Mouse (Mus musculus) CH12.LX (cell line): ENCODE measurements around the gene Lgals4.

Experiments used
- JUND ChIP-seq: conservative IDR thresholded peaks from 2 replicates; pipeline ENCODE4 v1.6.1; 2011; ENCODE audit warnings: low read depth, low read length, improper control_type of control experiment
- MYC ChIP-seq: IDR thresholded peaks from 2 replicates; pipeline ENCODE4 v1.6.1; 2011; ENCODE audit warnings: low read depth, mild to moderate bottlenecking, improper control_type of control experiment, low read length
- NELFE ChIP-seq: IDR thresholded peaks from 2 replicates; pipeline ENCODE4 v1.6.1; 2011; ENCODE audit warnings: low read depth, low read length, improper control_type of control experiment
- UBTF ChIP-seq: IDR thresholded peaks from 2 replicates; pipeline ENCODE4 v1.6.1; 2012; ENCODE audit warnings: low read depth, mild to moderate bottlenecking, inconsistent platforms, low read length, improper control_type of control experiment, moderate library complexity
- ZNF384 ChIP-seq: IDR thresholded peaks from 2 replicates; pipeline ENCODE4 v1.6.1; 2012; ENCODE audit warnings: low read depth, low read length, improper control_type of control experiment, inconsistent platforms

- TF ChIP-seq UBTF: no peak
- TF ChIP-seq MYC: no peak
- TF ChIP-seq ZNF384: no peak
- TF ChIP-seq JUND: no peak
- no peak for TF ChIP-seq NELFE
Measured at GRCm38 (mm10) chr7:28821261-28821831, 12.3 kb upstream of the Lgals4 start.
